Mouse (Mus musculus) ES-Bruce4 (cell line): ENCODE measurements around the gene Sergef.

ENCODE experiments used
- EP300 ChIP-seq: IDR thresholded peaks from 2 replicates; pipeline ENCODE4 v1.6.1; 2011; ENCODE audit warnings: low read depth, low read length; ENCODE audit not compliant: insufficient read depth
- POLR2A ChIP-seq: IDR thresholded peaks from one replicate; pipeline ENCODE4 v1.8.1; 2011; ENCODE audit warnings: low read length; ENCODE audit not compliant: insufficient read depth

- TF ChIP-seq POLR2A (no peak), EP300 (no peak)
Measured at GRCm38 (mm10) chr7:46603051-46603450, 36.6 kb downstream of the Sergef start.
